Mouse (Mus musculus) liver, adult 10 weeks (tissue): ENCODE measurements around the gene Atp8b2. TPM values are rescaled to one million over a fixed set of nuclear protein-coding genes. Genes with fewer than 3 reads are reported as not detected.

ENCODE experiments used
- polyA plus RNA-seq: library from polyadenylated mRNA; stranded (reverse); fragments of 350-450 nt; fragmentation: Illumina TruSeq; extraction: RNeasy Lipid Tissue Mini Kit (QIAGEN cat#74804); gene quantifications from one replicate; pipeline ENCODE4 v1.2.3, GENCODE M21; 2014; ENCODE audit warnings: low read depth, low replicate concordance

Gene Atp8b2
- polyA plus RNA-seq = 0.90 TPM

DNA sequence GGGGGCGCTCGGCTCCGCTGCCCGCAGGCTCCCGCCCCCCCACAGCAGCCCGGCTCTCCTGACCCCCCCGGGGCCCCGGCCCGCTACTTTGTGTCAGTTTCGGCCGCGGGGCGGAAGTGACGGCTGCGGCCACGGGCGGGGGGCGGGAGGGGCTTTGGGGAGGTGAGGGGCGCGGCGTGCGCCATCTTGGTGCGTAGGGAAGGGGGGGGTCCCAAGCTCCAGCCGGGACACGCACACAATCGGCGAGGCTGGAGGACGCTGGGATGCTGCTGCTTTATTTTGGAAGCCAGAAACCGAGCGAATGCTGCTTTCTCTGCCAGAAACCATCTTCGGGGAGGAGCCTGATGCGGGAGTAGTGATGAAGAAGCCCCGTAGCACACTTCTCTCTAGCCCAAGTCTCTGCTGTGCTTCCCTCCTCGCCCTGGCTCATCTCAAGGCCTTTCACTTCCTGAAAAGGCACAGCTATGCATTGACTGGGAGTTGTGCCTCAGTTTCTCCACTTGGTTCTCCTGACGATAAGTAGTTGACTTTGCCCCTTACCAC lies at the start of gene Atp8b2:
Atp8b2 (minus strand) TSS at position 288 of the 543 bp plus-strand sequence.

DNA sequence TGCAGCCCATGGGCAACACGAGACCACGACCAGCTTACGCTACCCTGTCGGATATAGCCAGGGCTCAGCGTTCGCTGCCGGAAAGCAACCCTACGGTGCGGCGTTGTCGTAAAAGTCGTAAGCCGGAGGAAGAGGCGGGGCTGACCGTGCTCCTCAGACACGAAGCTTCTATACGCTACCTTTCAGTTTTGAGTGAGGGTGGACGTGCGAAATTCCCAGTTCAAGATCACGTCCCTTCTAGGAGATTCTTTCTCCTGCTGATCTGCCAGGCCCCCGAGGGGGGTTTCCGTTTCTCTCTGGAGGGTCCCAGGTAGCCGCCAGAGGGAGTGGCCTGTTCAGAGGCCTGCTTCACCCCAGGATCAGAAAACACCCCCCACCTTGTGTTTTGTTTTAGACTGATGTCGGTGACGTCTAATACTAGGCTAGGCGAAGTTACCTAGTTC lies 35.3 kb upstream of the Atp8b2 start, which contains the start of gene Hax1:
Hax1 (minus strand) TSS at position 169 of the 443 bp plus-strand sequence.

DNA sequence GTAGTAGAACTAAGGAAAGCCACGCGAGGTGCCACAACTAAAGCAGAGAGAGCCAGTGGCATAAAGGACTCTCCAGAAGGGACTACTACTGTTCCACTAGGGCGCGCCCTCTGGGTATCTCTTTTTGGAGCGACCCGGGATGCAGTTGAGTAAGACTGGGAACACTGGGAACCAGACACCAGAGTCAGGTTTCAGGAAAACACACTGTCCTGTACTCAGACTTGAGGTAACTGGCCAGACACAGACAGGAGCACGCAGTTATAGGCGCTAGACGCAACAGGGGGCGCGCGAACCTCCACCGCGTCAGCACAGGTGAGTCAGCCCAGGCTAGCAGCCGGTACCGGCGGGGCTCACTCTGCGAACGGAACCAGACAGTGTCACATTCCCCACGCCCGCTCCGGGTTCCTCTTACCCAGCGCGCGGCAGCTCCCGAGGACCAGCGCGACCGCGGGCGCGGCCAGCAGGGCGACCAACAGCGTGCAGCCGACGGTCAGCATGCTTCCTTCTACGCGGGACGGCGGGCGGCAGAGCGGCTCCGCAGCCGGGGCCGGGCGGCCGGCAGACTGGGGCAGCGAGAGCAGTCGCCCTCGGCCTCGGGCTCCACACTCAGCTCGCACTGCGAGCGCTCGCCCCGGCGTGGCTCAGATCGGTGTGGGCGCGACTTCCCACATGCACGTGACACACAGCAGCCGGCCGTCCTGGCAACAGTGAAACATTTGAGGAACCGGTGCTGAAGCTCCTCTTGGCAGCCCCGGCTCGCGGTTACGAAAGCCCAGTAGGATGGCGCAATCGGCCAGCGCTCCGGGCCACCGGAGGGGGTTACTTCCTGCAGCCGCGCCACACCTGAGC lies 50.5 kb downstream of the Atp8b2 start, which contains the start of gene Il6ra:
Il6ra (minus strand) TSS at position 654 of the 849 bp plus-strand sequence.

Other genes with a start within 250 kb of the Atp8b2 start
- gene Adar, start 248.5 kb downstream of the Atp8b2 start, polyA plus RNA-seq = 2.7 TPM
- gene Chrnb2, start 198.9 kb downstream of the Atp8b2 start, polyA plus RNA-seq = 0.24 TPM
- gene Ube2q1, start 189.9 kb downstream of the Atp8b2 start, polyA plus RNA-seq = 36.6 TPM
- gene She, start 132.1 kb downstream of the Atp8b2 start, polyA plus RNA-seq = 2.3 TPM
- 8.3 TPM for gene Il6ra, start 50.3 kb downstream of the Atp8b2 start, polyA plus RNA-seq
- 68.6 TPM for gene Hax1, start 35.3 kb upstream of the Atp8b2 start, polyA plus RNA-seq
- gene 4933434E20Rik, start 88.1 kb upstream of the Atp8b2 start, polyA plus RNA-seq = 60.0 TPM
- gene Ubap2l, start 89.1 kb upstream of the Atp8b2 start, polyA plus RNA-seq = 36.7 TPM
- 75.3 TPM for gene Tpm3, start 109.1 kb upstream of the Atp8b2 start, polyA plus RNA-seq
- not detected for gene Nup210l, start 140.6 kb upstream of the Atp8b2 start, polyA plus RNA-seq